Mouse (Mus musculus) megakaryocyte, embryonic 14.5 days (primary cell): Measurements from ENCODE around the gene Gldn. TPM values are rescaled to one million over a fixed set of nuclear protein-coding genes. Genes with fewer than 3 reads are reported as not detected.

Experiments used
- H3K27me3 ChIP-seq: replicated peaks from 2 replicates; pipeline ENCODE3; 2012; ENCODE audit warnings: inconsistent platforms
- H3K36me3 ChIP-seq: replicated peaks from 2 replicates; pipeline ENCODE3; 2012; ENCODE audit warnings: low read length, inconsistent platforms, mixed read lengths
- H3K4me1 ChIP-seq: 2 replicates; pipeline ENCODE4 v1.6.1; 2012; ENCODE audit warnings: inconsistent platforms
- H3K4me3 ChIP-seq: replicated peaks from 2 replicates; pipeline ENCODE3; 2012; ENCODE audit warnings: moderate library complexity, mild to moderate bottlenecking, inconsistent platforms
- H3K9me3 ChIP-seq: 2 replicates; pipeline ENCODE4 v1.6.1; 2012; ENCODE audit warnings: inconsistent platforms
- FLI1 ChIP-seq: IDR thresholded peaks from 2 replicates; pipeline ENCODE4 v1.6.1; 2012; ENCODE audit warnings: low read length, inconsistent platforms, mixed read lengths
- GATA1 ChIP-seq: IDR thresholded peaks from 3 replicates; pipeline ENCODE4 v1.6.1; 2012; ENCODE audit warnings: mixed read lengths, low read length, inconsistent platforms, borderline replicate concordance
- polyA plus RNA-seq: library from polyadenylated mRNA; stranded (reverse); fragments of >175 nt; gene quantifications from 2 replicates; pipeline ENCODE4 v1.2.3, GENCODE M21; 2012; ENCODE audit warnings: low replicate concordance; ENCODE audit not compliant: insufficient read depth

Gldn gene
- not detected in 2 replicates for polyA plus RNA-seq

GRCm38 (mm10) chr9:54286331-54286987 lies at the start of gene Gldn:
Gldn (plus strand) TSS chr9:54286486.
- TF ChIP-seq GATA1 (no peak), FLI1 (no peak)
- no peak within 1 kb of the TSS for H3K4me3 ChIP-seq
- peaks cover 25% of the 10 kb centered on the region for H3K27me3 ChIP-seq
- H3K9me3 ChIP-seq: no peaks in the 10 kb centered on the region
- peaks cover 5% of the 10 kb centered on the region; the same call in 1 of the 2 replicates for H3K4me1 ChIP-seq
- H3K36me3 ChIP-seq: no peaks in the 10 kb centered on the region

DNA sequence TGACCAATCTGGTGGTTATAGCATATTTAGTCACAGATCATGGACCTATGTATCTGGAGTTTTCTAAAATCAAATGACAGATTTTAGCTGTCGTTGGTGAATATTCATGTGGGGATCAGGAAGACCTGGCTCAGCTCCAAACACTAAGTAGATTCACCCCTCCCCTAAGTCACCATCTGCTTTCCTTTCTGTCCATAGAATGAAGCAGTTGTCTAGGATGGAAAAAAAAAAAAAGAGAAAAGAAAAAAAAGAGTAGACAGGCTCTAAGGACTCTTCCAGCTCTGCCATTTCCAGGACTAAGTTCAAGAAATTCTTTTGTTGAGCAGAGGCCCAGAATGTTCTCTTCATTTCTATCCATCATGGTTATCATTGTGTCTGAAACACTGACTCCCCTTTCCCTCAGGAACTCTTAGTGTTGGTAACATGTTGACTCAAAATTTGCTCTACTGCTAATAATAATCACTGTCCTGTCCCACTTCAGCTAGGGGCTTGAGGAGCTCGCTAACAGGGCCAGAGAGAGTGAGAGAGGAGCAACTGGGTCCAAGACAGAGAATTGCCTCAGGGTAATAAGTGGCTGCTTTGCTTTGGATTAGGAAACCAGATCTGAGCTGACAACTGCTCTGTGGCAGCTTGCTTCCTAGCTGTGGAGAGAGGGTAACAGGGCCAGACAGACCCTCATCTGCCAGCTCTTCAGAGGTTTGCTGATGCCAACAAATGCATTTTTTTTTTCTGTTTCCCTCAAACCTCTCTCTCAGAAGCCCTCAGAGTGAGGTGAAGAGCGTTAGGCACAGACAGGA lies 41.2 kb upstream of the Gldn start:
- no peak for TF ChIP-seq FLI1
- TF ChIP-seq GATA1: no peak
- Histone ChIP-seq H3K9me3 (peaks cover 5% of the 10 kb centered on the region; the same call in 1 of the 2 replicates), H3K27me3 (no peaks in the 10 kb centered on the region), H3K4me1 (no peaks in the 10 kb centered on the region), H3K4me3 (no peak overlapping the region), H3K36me3 (no peaks in the 10 kb centered on the region)

- H3K4me1 ChIP-seq: no peaks in the 10 kb centered on the region
- no peaks in the 10 kb centered on the region for H3K27me3 ChIP-seq
- no peak overlapping the region for H3K4me3 ChIP-seq
- H3K9me3 ChIP-seq: no peaks in the 10 kb centered on the region
- TF ChIP-seq FLI1 (no peak), GATA1 (no peak)
- no peaks in the 10 kb centered on the region for H3K36me3 ChIP-seq
Observed at GRCm38 (mm10) chr9:54264754-54265153, 21.5 kb upstream of the Gldn start.

GRCm38 (mm10) chr9:54268010-54268409 lies 18.3 kb upstream of the Gldn start, which contains the start of gene Cyp19a1:
Cyp19a1 (minus strand) TSS chr9:54268110.
- TF ChIP-seq FLI1: no peak
- TF ChIP-seq GATA1: no peak
- Histone ChIP-seq H3K9me3 (no peaks in the 10 kb centered on the region; the same call in 1 of the 2 replicates), H3K36me3 (no peaks in the 10 kb centered on the region), H3K27me3 (no peaks in the 10 kb centered on the region), H3K4me1 (no peaks in the 10 kb centered on the region), H3K4me3 (no peak within 1 kb of the TSS)

DNA sequence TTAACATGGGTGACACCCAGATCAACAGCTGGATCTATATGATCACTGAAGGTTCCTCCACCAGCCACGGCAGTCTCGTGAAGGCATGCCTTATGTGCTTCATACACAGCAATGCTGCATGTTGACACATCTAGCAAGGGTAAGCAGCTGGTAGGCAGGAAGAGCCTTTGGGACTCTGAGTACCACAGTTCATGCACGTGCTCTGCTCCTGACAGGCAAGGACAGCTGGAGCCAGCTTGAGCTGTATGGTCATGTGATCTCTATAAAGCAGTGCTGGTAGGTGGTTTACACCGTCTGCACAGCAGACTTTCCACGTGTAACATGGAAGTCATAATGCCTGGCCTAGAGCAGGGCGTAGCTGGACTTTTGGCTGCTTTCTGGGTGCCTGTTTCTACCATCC lies 16.3 kb upstream of the Gldn start:
- no peaks in the 10 kb centered on the region; the same call in 1 of the 2 replicates for H3K9me3 ChIP-seq
- TF ChIP-seq FLI1 (no peak), GATA1 (no peak)
- peak overlapping the region; percentile 29 for H3K4me3 ChIP-seq
- no peaks in the 10 kb centered on the region for H3K36me3 ChIP-seq
- H3K4me1 ChIP-seq: no peaks in the 10 kb centered on the region
- H3K27me3 ChIP-seq: no peaks in the 10 kb centered on the region

DNA sequence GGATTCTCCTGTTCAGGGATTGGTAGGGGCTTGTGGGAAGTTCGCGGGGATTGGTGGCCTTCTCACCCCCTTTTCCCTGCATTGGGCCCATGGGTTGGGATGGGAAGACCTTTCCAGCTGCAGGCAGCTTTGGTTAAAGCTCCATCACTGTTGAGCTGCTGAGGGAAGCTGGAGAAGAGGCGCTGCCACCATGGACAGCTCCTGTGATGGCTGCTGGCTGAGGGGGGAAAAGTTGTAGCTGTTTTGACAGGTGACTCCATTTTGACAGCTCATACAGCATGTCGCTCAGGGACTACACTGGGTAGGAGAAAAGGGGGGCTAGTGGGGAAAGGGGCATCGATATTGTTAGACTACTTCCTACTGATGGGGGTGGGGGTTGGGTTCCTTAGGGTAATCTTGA lies 15.4 kb upstream of the Gldn start:
- H3K4me1 ChIP-seq: no peaks in the 10 kb centered on the region
- no peaks in the 10 kb centered on the region for H3K36me3 ChIP-seq
- no peaks in the 10 kb centered on the region for H3K27me3 ChIP-seq
- no peak for TF ChIP-seq FLI1
- H3K4me3 ChIP-seq: no peak overlapping the region
- H3K9me3 ChIP-seq: no peaks in the 10 kb centered on the region; the same call in 1 of the 2 replicates

DNA sequence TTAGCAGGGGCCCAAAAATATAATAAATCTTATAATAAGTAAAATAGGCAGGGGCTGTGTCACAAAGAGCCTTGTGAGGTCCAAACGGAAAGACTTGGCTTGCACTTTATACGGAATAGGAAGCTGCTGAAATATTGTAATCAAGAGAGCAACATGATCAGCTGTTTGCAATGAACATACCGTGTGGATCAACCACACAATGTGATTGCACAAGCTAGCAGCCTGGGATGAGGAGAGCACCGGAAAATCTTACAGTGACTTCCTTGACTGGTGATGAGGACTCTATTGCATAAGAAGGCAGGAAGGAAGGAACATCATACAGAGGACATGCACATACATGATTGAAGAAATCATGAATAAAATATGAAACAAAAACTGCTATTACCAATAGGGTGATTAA lies 11.0 kb upstream of the Gldn start:
- Histone ChIP-seq H3K27me3 (peaks cover 3% of the 10 kb centered on the region), H3K4me3 (no peak overlapping the region), H3K9me3 (no peaks in the 10 kb centered on the region; the same call in 1 of the 2 replicates), H3K4me1 (no peaks in the 10 kb centered on the region), H3K36me3 (no peaks in the 10 kb centered on the region)
- TF ChIP-seq FLI1 (no peak), GATA1 (no peak)

DNA sequence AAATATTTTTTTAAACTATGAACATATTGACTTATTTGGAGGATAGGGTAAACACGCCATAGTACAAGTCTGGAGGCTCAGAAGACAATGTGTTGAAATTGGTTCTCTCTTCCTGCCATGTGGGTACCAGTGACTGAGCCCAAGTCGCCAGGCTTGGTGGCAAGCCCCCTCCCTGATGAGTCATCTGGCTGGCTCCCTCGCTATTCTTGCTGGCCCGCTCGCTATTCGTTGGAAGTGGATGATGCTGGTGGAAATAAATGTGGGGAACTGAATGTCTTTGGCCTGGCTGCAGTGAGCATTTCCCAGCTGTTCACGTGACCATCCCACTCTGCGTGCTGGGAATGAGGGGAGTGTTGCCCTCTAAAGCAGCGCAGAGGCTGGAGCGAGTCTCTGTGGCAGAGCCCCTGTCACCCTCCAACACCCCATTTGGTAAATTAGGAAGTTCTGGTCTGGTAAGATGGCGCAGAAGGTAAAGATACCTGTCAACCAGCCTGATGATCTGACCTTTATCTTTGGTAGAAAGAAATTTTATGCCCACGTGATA lies 7.2 kb upstream of the Gldn start:
- Histone ChIP-seq H3K27me3 (peaks cover 5% of the 10 kb centered on the region), H3K4me3 (no peak overlapping the region), H3K9me3 (no peaks in the 10 kb centered on the region), H3K36me3 (no peaks in the 10 kb centered on the region), H3K4me1 (no peaks in the 10 kb centered on the region)
- TF ChIP-seq GATA1 (no peak), FLI1 (no peak)

- H3K9me3 ChIP-seq: no peaks in the 10 kb centered on the region
- TF ChIP-seq FLI1 (no peak), GATA1 (no peak)
- H3K27me3 ChIP-seq: peaks cover 23% of the 10 kb centered on the region
- H3K4me3 ChIP-seq: no peak overlapping the region
- no peaks in the 10 kb centered on the region for H3K36me3 ChIP-seq
- H3K4me1 ChIP-seq: peaks cover 5% of the 10 kb centered on the region; the same call in 1 of the 2 replicates
Observed at GRCm38 (mm10) chr9:54287804-54288203, 1.5 kb downstream of the Gldn start.

DNA sequence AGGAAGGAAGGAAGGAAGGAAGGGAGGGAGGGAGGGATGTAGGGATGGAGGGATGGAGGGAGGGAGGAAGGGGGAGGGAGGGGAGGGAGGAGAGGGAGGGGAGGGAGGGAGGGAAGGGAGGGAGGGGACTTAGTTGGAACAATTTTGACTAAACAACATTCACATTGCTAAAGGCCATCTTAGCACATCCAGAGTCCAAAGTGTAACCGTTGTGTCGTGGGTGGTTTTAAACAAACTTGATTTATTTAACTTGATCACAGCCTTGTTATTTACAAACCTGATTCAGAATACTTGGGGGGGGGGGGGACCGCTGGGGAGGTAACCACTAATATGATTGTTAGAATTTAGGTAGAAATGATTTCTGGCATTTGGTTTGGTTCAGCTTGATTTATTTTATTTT lies 13.1 kb downstream of the Gldn start:
- no peaks in the 10 kb centered on the region for H3K4me1 ChIP-seq
- no peak overlapping the region for H3K4me3 ChIP-seq
- peaks cover 2% of the 10 kb centered on the region for H3K27me3 ChIP-seq
- H3K9me3 ChIP-seq: peaks cover 3% of the 10 kb centered on the region; the same call in 1 of the 2 replicates
- H3K36me3 ChIP-seq: no peaks in the 10 kb centered on the region
- TF ChIP-seq FLI1 (no peak), GATA1 (no peak)
